Mouse (Mus musculus) E14TG2a.4 (cell line): ENCODE data around the gene Rfx6.

Experiments used
- H3K27me3 ChIP-seq: 2 replicates; pipeline ENCODE4 v1.6.1; 2014; ENCODE audit warnings: low read length, control low read depth; ENCODE audit not compliant: insufficient read depth
- H3K36me3 ChIP-seq: 2 replicates; pipeline ENCODE4 v1.6.1; 2014; ENCODE audit warnings: low read length, control low read depth; ENCODE audit not compliant: insufficient read depth
- H3K4me1 ChIP-seq: replicated peaks from 2 replicates; pipeline ENCODE4 v1.6.1; 2014; ENCODE audit warnings: low read depth, low read length, control low read depth
- H3K4me3 ChIP-seq: replicated peaks from 2 replicates; pipeline ENCODE4 v1.5.1; 2014; ENCODE audit warnings: mild to moderate bottlenecking, low read length
- H3K9me3 ChIP-seq: 2 replicates; pipeline ENCODE4 v1.6.1; 2014; ENCODE audit warnings: low read length, control low read depth
- CTCF ChIP-seq: conservative IDR thresholded peaks from 2 replicates; pipeline ENCODE4 v1.5.1; 2014; ENCODE audit warnings: low read length
- NANOG ChIP-seq: IDR thresholded peaks from 2 replicates; pipeline ENCODE4 v1.6.1; 2014; ENCODE audit warnings: borderline replicate concordance, low read length, mixed read lengths
- POU5F1 ChIP-seq: IDR thresholded peaks from 2 replicates; pipeline ENCODE4 v1.6.1; 2014; ENCODE audit warnings: low read length, borderline replicate concordance

Rfx6 gene

GRCm38 (mm10) chr10:51720904-51721303, 43.3 kb downstream of the Rfx6 start:
- Histone ChIP-seq H3K4me3 (no peak overlapping the region), H3K9me3 (no peaks in the 10 kb centered on the region), H3K36me3 (no peaks in the 10 kb centered on the region), H3K27me3 (no peaks in the 10 kb centered on the region), H3K4me1 (no peaks in the 10 kb centered on the region)
- no peak for TF ChIP-seq POU5F1
- TF ChIP-seq CTCF, result no peak
- no peak for TF ChIP-seq NANOG

- Histone ChIP-seq H3K9me3 (no peaks in the 10 kb centered on the region), H3K27me3 (no peaks in the 10 kb centered on the region), H3K4me3 (no peak overlapping the region), H3K36me3 (no peaks in the 10 kb centered on the region), H3K4me1 (no peaks in the 10 kb centered on the region)
- TF ChIP-seq NANOG (no peak), POU5F1 (no peak), CTCF (no peak)
Observed at GRCm38 (mm10) chr10:51761436-51761835, 83.9 kb downstream of the Rfx6 start.

DNA sequence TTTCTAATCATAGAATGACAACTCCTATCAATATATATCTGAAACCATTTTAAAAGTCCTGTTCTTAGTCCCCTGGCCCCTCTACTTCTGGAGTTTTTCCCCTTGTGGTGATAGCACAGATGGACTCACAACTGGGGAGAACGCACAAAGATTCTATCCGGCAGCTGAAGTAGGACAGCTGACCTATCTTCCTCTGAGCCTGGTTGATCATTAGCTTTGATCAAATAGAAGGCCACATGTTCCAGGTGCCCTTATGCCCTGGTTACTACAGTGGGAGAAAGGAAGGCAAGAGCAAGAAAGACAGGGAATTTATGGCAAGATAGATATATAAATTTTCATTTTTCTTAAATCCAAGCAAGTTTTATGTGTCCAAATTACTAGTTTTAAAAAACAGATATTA, 85.7 kb downstream of the Rfx6 start:
- TF ChIP-seq POU5F1, result no peak
- TF ChIP-seq CTCF, result no peak
- TF ChIP-seq NANOG, result no peak
- no peaks in the 10 kb centered on the region for H3K4me1 ChIP-seq
- no peaks in the 10 kb centered on the region for H3K9me3 ChIP-seq
- H3K36me3 ChIP-seq, result no peaks in the 10 kb centered on the region
- no peaks in the 10 kb centered on the region for H3K27me3 ChIP-seq
- H3K4me3 ChIP-seq, result no peak overlapping the region

- Histone ChIP-seq H3K4me1 (no peaks in the 10 kb centered on the region), H3K9me3 (no peaks in the 10 kb centered on the region), H3K27me3 (no peaks in the 10 kb centered on the region), H3K36me3 (no peaks in the 10 kb centered on the region), H3K4me3 (no peak overlapping the region)
- no peak for TF ChIP-seq POU5F1
- TF ChIP-seq NANOG, result no peak
- no peak for TF ChIP-seq CTCF
Observed at GRCm38 (mm10) chr10:51768445-51768844, 90.9 kb downstream of the Rfx6 start.

DNA sequence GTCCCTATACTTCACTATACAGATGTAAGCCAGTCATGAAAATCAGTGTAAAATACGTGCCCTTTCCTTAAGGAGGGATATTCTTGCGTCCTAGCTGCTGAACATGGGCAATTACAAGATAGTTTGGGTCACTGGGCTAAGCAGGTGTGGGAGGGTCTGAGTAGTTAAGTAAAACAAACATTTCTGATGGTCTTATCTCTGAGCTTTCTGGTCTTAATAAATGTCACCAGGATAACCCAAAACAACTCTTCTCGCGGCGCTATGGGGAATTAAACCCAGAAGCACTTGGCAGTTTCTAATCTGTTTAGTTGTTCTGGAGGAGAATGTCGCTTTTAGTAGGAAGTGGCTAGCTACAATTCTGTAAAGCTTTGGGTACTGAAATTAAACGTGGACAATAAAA, 91.7 kb downstream of the Rfx6 start:
- Histone ChIP-seq H3K4me3 (no peak overlapping the region), H3K4me1 (no peaks in the 10 kb centered on the region), H3K27me3 (no peaks in the 10 kb centered on the region), H3K36me3 (no peaks in the 10 kb centered on the region), H3K9me3 (no peaks in the 10 kb centered on the region)
- TF ChIP-seq CTCF, result no peak
- TF ChIP-seq POU5F1, result no peak
- no peak for TF ChIP-seq NANOG

GRCm38 (mm10) chr10:51779648-51780047, 102.1 kb downstream of the Rfx6 start:
- no peaks in the 10 kb centered on the region for H3K9me3 ChIP-seq
- no peaks in the 10 kb centered on the region for H3K27me3 ChIP-seq
- TF ChIP-seq NANOG, result no peak
- TF ChIP-seq CTCF, result no peak
- TF ChIP-seq POU5F1, result no peak
- no peak overlapping the region for H3K4me3 ChIP-seq
- H3K36me3 ChIP-seq, result no peaks in the 10 kb centered on the region
- H3K4me1 ChIP-seq, result no peaks in the 10 kb centered on the region
